Mouse (Mus musculus): ENCODE measurements around the gene Gas8. TPM values are rescaled to one million over a fixed set of nuclear protein-coding genes. Genes with fewer than 3 reads are reported as not detected.
"Not testable (repeated sequence)": the region's sequence is repeated elsewhere in the genome, so short reads cannot be mapped to it uniquely, and the experiment has no call there.

Gas8 gene
- not detected in 2 replicates for total RNA-seq (2015; ENCODE audit: low replicate concordance)
- total RNA-seq (2017; ENCODE audit: low replicate concordance): 2.4 and 3.4 TPM in 2 replicates

DNA sequence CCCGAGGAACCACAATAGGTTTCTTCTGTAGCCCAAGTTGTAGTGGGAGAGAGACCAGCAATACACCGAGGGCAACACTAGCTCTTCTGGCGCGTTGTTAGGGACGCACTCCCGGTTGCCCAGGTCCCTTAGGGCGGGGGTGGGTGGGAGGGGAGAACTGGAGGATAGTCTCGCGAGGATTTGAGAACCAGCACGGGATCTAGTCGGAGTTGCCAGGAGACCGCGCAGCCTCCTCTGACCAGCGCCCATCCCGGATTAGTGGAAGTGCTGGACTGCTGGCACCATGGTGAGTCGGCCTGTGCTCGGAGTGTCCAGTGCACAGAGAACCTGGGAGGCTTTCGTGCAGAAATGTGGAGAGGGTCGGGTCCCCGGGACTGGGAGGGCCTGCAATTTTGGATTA lies at the start of gene Gas8:
Gene Gas8 (plus strand): TSS at position 168 of the 400 bp plus-strand sequence.
- ATAC-seq (replicated peaks; ENCODE audit: low FRiP score, poor library complexity, severe bottlenecking): peak; percentile 58

DNA sequence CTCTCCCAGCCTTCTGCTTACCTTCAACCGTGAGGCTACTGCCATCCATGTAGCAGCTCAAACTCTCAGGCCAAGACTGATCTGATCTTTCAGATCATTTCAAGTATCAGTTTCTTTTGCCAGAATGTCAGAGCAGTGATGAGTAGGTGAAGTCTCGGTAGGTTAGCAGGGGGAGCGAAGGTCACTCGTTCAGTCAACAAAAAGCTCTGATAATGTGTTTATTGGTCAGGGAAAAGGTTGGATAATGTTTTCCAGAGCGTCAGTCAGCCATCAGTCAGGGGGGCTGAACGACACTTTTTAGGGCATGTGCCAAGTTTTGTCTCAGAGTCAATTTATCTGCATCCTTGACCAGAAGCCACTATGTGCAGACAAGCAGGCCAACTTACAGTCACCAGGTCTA lies 45.6 kb upstream of the Gas8 start:
- not testable (repeated sequence) for ATAC-seq (replicated peaks; ENCODE audit: low FRiP score, poor library complexity, severe bottlenecking)

- not testable (repeated sequence) for ATAC-seq (replicated peaks; ENCODE audit: low FRiP score, poor library complexity, severe bottlenecking)
These were observed 44.1 kb upstream of the Gas8 start for GRCm38 (mm10) chr8:123474549-123474948.

DNA sequence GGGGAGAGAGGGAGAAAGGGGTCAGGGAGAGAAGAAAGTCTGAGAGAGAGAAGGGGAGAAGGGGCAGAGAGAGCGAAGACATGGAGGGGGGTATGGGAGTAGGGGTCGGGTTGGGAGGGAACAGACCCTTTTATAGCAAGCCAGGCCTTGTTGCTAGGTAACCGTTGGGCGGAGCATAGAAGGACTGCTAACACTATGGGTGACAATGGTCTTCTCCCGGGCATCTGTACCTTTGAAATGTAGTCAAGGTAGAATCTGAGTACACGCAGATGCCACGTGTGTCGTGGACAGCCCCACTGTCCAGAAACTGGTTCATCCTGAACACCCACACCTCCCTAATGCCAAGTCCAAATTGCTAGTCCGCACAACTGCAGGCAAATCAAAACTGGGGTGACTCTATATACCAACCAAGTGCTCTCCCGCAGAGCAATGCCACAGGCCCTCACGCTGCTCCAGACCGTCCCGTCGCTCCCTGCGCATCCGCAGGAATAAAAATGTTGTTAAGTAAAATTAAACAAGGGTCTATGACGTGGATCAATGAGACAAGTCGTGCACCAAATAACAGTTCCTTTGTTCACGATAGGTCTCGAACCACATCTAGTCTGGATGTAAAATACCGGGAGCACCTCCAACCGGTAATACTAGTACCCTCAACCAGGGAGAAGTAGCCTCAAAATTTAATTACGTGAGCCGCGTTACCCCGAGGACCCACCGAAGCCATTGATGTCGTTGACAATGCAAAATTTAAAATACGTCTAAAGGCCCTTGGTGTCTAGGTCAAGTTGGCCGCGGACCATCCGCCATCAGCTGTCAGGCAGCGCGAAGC lies 41.5 kb upstream of the Gas8 start:
- ATAC-seq (replicated peaks; ENCODE audit: low FRiP score, poor library complexity, severe bottlenecking): peak; percentile 49

GRCm38 (mm10) chr8:123477737-123478258 lies 40.8 kb upstream of the Gas8 start, which contains the start of gene Afg3l1:
Afg3l1 (plus strand) TSS chr8:123477903.
- ATAC-seq (replicated peaks; ENCODE audit: low FRiP score, poor library complexity, severe bottlenecking): peak; percentile 89

DNA sequence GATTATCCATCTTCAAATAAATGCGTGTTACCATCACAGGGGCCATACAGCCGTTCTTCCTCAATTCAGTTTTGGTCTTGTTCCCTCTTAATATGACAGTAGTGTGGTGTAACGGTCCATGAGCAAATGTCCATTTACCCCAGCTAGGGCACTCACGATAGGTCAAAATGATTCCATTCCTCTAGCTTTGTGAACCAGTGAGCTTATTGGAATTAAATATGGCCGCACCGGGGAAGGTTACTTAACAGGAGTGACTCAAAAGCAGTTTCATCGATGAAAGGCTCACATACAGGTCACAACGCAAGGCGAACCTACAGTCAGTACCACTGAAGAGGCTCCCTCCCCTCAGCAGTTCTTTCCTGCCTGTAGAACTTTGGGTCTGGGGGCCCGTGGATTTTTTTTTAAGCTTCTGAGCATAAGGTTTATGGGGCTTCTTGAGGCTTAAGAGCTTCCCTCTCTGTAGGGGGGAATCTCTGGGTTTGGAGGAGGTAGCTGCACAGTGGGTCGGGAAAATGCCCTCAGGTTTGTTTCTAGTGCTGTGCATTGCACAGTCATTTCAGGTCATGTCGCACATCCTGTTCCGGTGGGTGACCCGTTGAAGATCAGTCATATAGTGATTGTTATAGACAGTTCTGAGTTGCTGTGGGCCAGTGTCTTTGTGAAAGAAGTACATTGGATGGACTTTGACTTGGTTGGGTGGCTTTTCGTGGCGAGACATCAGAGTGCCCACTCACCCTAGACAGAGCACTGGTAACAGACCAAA lies 40.0 kb upstream of the Gas8 start:
- ATAC-seq (replicated peaks; ENCODE audit: low FRiP score, poor library complexity, severe bottlenecking): peak; percentile 26

DNA sequence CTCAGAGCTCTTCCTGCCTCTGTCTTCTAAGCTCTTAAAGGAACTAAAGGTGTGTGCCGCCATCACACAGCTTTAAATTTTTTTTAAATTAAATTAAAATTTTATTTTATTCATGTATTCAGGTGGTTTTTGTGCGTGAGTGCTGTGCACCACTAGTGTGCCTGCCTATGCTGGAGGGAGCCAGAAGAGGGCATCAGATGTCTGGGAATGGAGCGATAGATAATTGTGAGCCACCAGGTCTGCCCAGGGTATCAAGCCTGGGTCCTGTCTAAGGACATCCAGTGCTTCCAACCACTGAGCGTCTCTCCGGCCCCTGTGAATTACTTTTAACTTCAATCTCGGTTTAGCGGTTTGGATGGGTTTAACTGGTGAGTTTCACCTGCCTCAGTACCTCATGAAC lies 36.0 kb upstream of the Gas8 start:
- ATAC-seq (replicated peaks; ENCODE audit: low FRiP score, poor library complexity, severe bottlenecking): no peak

DNA sequence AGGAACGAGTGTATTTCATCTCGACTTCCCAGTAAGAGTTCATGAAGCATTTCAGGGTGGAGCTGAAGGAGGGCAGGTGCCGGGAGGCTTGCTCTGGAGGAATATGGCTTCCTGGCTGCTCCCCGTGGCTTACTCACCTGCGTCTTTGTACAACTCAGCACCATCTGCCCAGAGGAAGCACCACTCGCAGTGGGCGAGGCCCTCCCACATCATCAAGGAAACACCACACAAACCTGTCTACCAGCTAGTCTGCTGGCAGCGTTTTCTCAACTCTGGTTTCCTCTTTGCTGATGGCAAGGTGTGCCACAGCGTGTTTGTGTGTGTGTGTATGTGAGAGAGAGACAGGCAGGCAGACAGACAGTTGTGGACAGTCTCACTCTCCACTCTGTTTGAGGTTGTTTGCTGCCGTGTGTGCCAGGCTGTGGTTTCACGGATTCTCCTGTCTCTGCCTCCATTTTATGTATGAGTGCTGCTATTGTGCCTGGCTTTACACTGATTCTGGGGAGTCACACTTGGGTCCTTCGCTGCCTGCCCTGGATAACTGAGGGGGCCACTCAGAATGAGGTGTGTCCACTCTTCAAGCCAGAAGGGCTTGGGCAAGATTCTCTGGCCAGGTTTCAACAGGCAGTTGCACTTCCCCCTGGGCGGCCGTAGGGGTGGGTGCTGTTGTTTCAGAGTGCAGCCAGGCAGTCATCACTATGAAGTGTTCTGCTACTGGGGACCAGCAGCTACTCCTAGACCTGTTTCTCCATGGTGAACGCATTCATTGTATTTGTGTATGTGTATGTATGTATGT lies 27.2 kb upstream of the Gas8 start:
- no peak for ATAC-seq (replicated peaks; ENCODE audit: low FRiP score, poor library complexity, severe bottlenecking)

GRCm38 (mm10) chr8:123492898-123493297 lies 25.7 kb upstream of the Gas8 start:
- ATAC-seq (replicated peaks; ENCODE audit: low FRiP score, poor library complexity, severe bottlenecking): no peak

DNA sequence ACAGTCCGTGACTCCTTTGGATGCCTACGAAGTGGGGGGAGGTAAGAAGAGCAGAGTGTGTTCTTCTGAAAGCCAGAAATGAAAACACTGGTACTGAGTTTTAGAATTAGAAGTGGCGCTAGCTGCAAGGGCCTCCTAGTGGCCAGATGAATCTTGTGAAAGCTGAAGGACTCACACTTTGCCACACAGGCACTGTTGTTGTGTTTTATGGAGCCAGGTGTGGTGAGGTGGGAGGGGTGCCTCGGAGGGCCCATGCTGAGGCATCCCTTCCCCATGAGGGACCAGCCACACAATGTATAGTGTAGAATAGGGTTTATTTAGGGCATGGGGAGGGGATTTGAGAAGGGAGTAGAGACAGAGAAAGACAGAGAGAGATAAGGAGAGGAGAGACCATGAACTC lies 20.9 kb upstream of the Gas8 start:
- no peak for ATAC-seq (replicated peaks; ENCODE audit: low FRiP score, poor library complexity, severe bottlenecking)

GRCm38 (mm10) chr8:123498963-123499362 lies 19.7 kb upstream of the Gas8 start:
- no peak for ATAC-seq (replicated peaks; ENCODE audit: low FRiP score, poor library complexity, severe bottlenecking)

- no peak for ATAC-seq (replicated peaks; ENCODE audit: low FRiP score, poor library complexity, severe bottlenecking)
These were observed 19.1 kb upstream of the Gas8 start for GRCm38 (mm10) chr8:123499556-123499955.

DNA sequence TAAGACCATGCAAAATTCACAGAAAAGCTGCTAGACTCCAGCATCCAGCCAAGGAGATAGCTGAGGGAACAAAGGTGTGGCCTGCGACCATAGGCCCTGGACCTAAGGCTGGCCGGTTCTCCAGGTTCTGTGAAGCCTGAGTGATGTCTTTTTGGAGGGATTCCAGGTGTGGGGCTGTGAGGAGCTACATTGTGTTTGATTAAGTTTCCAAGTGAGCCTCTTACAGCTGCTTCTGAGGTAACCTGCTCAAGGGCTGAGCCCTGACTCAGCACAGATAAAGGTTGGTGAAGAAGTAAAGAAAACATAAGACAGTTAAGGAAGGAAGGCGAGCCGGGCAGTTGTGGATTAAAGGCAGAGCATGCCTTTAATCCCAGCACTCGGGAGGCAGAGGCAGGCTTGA lies 16.4 kb upstream of the Gas8 start:
- no peak for ATAC-seq (replicated peaks; ENCODE audit: low FRiP score, poor library complexity, severe bottlenecking)

DNA sequence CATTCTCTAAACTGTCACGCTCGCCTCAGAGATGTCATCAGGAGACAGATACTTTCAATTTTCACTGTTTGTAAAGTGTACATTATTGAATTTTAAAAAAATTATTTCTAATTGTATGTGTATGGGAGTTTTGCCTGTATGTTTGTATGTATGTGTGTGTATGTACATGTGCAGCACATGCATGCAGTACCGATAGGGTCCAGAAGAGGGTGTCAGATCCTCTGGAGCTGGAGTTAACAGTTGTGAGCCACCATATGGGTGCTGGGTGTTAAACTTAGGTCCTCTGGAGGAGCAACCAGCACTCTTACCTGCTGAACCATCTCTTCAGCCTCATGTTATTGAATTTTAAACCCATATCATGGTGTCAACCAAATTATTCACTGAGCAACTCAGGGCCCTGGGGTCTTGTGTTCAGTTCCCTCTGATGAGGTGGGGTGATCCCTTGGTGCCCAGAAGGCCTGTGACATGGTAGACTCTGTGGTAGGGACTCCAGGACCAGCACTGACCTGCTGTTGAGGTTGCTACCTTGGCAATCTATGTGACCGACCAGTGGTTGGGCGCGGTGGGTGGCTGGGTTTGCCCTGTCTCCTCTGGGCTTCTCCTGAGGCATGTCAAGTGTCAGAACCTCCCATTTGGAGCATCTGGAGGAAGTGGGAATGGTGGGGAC lies 14.7 kb upstream of the Gas8 start:
- no peak for ATAC-seq (replicated peaks; ENCODE audit: low FRiP score, poor library complexity, severe bottlenecking)

GRCm38 (mm10) chr8:123504591-123505195 lies 13.9 kb upstream of the Gas8 start:
- no peak for ATAC-seq (replicated peaks; ENCODE audit: low FRiP score, poor library complexity, severe bottlenecking)

- no peak for ATAC-seq (replicated peaks; ENCODE audit: low FRiP score, poor library complexity, severe bottlenecking)
These were observed 13.4 kb upstream of the Gas8 start for GRCm38 (mm10) chr8:123505267-123505666.

- no peak for ATAC-seq (replicated peaks; ENCODE audit: low FRiP score, poor library complexity, severe bottlenecking)
These were observed 12.9 kb upstream of the Gas8 start for GRCm38 (mm10) chr8:123505695-123506094.

GRCm38 (mm10) chr8:123507153-123507552 lies 11.5 kb upstream of the Gas8 start:
- ATAC-seq (replicated peaks; ENCODE audit: low FRiP score, poor library complexity, severe bottlenecking): no peak

GRCm38 (mm10) chr8:123510819-123511218 lies 7.8 kb upstream of the Gas8 start:
- no peak for ATAC-seq (replicated peaks; ENCODE audit: low FRiP score, poor library complexity, severe bottlenecking)
